Mouse (Mus musculus): ENCODE results near the gene Hs3st3b1. TPM values are rescaled to one million over a fixed set of nuclear protein-coding genes. Genes with fewer than 3 reads are reported as not detected.

The Hs3st3b1 gene
- total and polyA plus RNA-seq, 2 experiments from 2014 or later, result 0.86 to 2.9 TPM

DNA sequence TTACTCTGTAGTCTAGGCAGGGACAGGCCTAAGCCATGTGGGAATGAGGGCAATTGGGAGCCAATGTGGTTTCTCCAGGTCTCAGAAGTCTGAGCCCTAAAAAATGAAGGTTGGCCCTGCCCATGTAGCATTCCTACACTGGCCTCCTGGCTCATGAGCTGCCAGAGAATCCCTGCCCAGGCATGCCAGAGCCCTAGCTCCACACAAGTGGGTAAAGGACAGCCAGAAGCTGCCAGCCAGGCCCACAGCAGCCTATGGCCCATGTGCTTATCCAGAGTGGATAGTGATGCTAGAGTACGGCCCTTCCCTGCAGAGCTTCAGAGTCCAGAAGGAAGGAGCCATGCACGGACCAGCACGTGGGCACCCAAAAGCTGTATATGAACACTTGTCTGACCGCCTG lies 12.1 kb downstream of the Hs3st3b1 start:
- no peak overlapping the region for H3K4me2 ChIP-seq (ENCODE audit: low read depth, low read length)
- no peaks in the 10 kb centered on the region for H3K27me3 ChIP-seq (ENCODE audit: control insufficient read depth, insufficient read depth, low read length)
- no peak overlapping the region for H3K4me3 ChIP-seq (ENCODE audit: low read depth, low read length)
- H3K9me3 ChIP-seq (replicated peaks; ENCODE audit: control insufficient read depth, low read length), result no peaks in the 10 kb centered on the region
- 0 out of 2 replicates have a peak, but pooled peaks cover 19% of the 10 kb centered on the region for H3K4me1 ChIP-seq (ENCODE audit: control insufficient read depth, insufficient read depth)
- H3K27ac ChIP-seq (ENCODE audit: low read depth), result no peak overlapping the region
- no peak for ATAC-seq (ENCODE audit: insufficient read depth, low read depth)
- 92% methylated on average over 4 of the region's 4 CpGs for whole genome bisulfite sequencing
- DNase-seq (ENCODE audit: low spot score), result no peak
- H3K9ac ChIP-seq (replicated peaks; ENCODE audit: low read depth, low read length), result no peak overlapping the region
- TF ChIP-seq CTCF (IDR thresholded peaks at IDR 0.05; ENCODE audit: low read depth) (no peak), EP300 (IDR thresholded peaks at IDR 0.05; ENCODE audit: low read depth) (no peak)
- H3K36me3 ChIP-seq (replicated peaks; ENCODE audit: control insufficient read depth, insufficient read depth, low read length), result no peaks in the 10 kb centered on the region

DNA sequence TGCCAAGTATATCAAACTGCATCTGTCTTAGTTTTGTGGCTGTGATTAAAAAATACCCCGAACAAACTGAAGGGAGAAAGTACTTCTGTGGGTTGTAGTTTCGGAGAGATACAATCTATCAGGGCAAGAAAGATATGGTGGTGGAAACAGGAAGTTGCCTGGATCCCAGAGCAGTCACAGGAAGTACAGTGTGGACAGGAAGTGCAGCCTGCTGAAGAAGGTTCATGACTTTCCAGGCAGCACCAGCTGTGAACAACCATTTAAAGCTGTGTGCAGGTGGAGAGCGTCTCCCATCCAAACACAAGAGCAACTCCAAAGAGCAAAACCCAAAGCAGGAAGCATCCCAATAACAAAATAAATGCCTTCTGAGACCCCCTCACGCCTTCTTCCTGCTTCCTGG lies 13.6 kb downstream of the Hs3st3b1 start:
- Histone ChIP-seq H3K4me3 (ENCODE audit: low read depth, low read length) (no peak overlapping the region), H3K9ac (replicated peaks; ENCODE audit: low read depth, low read length) (no peak overlapping the region), H3K4me2 (ENCODE audit: low read depth, low read length) (no peak overlapping the region), H3K27ac (ENCODE audit: low read depth) (no peak overlapping the region), H3K27me3 (ENCODE audit: control insufficient read depth, insufficient read depth, low read length) (no peaks in the 10 kb centered on the region), H3K4me1 (ENCODE audit: control insufficient read depth, insufficient read depth) (0 out of 2 replicates have a peak, but pooled peaks cover 8% of the 10 kb centered on the region), H3K9me3 (replicated peaks; ENCODE audit: control insufficient read depth, low read length) (no peaks in the 10 kb centered on the region), H3K36me3 (replicated peaks; ENCODE audit: control insufficient read depth, insufficient read depth, low read length) (no peaks in the 10 kb centered on the region)
- WGBS, result 65% methylated on average over 4 of the region's 4 CpGs
- no peak for TF ChIP-seq EP300 (IDR thresholded peaks at IDR 0.05; ENCODE audit: low read depth)
- TF ChIP-seq CTCF (IDR thresholded peaks at IDR 0.05; ENCODE audit: low read depth), result no peak
- DNase-seq (ENCODE audit: low spot score) (no peak), ATAC-seq (ENCODE audit: insufficient read depth, low read depth) (no peak)

DNA sequence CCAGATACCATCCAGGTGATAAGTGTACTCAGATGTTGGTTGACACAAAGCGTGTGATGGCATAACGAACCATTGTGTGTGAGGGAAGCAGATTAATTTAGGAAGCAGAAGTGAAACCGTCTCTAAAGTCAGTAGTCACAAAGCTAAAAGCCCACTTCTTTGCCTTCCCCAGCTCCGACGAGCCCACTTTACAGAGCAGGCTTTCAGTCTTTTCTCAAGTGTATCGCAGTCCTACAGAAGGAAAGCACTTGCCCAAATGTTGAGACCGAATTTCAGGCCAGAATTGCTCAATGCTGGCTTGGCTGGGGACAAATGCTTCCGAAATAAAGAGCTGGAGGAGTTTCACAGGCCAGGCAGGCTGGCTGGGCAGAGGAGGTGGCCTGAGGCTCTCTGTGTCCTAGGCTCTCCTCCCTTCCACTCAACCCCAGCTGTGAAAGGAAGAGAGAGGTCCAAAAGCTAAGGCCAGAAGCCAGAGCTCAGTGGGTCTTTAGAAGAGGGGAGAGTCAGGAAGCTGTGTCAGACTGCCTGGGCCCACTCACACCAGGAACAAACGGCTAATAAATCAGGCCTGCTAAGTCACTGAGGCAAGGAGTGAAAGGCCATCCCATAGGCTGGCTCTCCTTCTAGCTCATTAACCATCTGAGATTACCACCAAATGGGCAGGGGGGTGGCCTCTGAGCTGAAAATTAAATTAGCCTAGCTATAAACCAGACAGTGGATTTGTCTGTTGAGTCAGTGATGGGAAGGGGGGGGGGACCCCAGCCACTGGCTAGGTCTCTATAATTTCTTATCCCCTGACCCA lies 15.3 kb downstream of the Hs3st3b1 start:
- no peak for ATAC-seq (ENCODE audit: insufficient read depth, low read depth)
- no peak overlapping the region for H3K4me3 ChIP-seq (ENCODE audit: low read depth, low read length)
- H3K9me3 ChIP-seq (replicated peaks; ENCODE audit: control insufficient read depth, low read length), result no peaks in the 10 kb centered on the region
- H3K9ac ChIP-seq (replicated peaks; ENCODE audit: low read depth, low read length), result no peak overlapping the region
- TF ChIP-seq CTCF (IDR thresholded peaks at IDR 0.05; ENCODE audit: low read depth), result no peak
- no peak for TF ChIP-seq EP300 (IDR thresholded peaks at IDR 0.05; ENCODE audit: low read depth)
- no peaks in the 10 kb centered on the region for H3K27me3 ChIP-seq (ENCODE audit: control insufficient read depth, insufficient read depth, low read length)
- H3K4me1 ChIP-seq (ENCODE audit: control insufficient read depth, insufficient read depth), result 0 out of 2 replicates have a peak, but pooled peaks cover 8% of the 10 kb centered on the region
- no peak for DNase-seq (ENCODE audit: low spot score)
- H3K36me3 ChIP-seq (replicated peaks; ENCODE audit: control insufficient read depth, insufficient read depth, low read length), result no peaks in the 10 kb centered on the region
- 74% methylated on average over 9 of the region's 9 CpGs for WGBS
- no peak overlapping the region for H3K4me2 ChIP-seq (ENCODE audit: low read depth, low read length)
- no peak overlapping the region for H3K27ac ChIP-seq (ENCODE audit: low read depth)

GRCm38 (mm10) chr11:63904787-63905186 lies 17.3 kb downstream of the Hs3st3b1 start:
- WGBS, result 72% methylated on average over 4 of the region's 4 CpGs
- TF ChIP-seq CTCF (IDR thresholded peaks at IDR 0.05; ENCODE audit: low read depth), result no peak
- TF ChIP-seq EP300 (IDR thresholded peaks at IDR 0.05; ENCODE audit: low read depth), result no peak
- H3K27me3 ChIP-seq (ENCODE audit: control insufficient read depth, insufficient read depth, low read length), result no peaks in the 10 kb centered on the region
- no peaks in the 10 kb centered on the region for H3K36me3 ChIP-seq (replicated peaks; ENCODE audit: control insufficient read depth, insufficient read depth, low read length)
- no peak overlapping the region for H3K9ac ChIP-seq (replicated peaks; ENCODE audit: low read depth, low read length)
- no peak overlapping the region for H3K4me3 ChIP-seq (ENCODE audit: low read depth, low read length)
- no peak overlapping the region for H3K4me2 ChIP-seq (ENCODE audit: low read depth, low read length)
- no peaks in the 10 kb centered on the region for H3K9me3 ChIP-seq (replicated peaks; ENCODE audit: control insufficient read depth, low read length)
- ATAC-seq (ENCODE audit: insufficient read depth, low read depth), result no peak
- H3K27ac ChIP-seq (ENCODE audit: low read depth), result no peak overlapping the region
- no peaks in the 10 kb centered on the region for H3K4me1 ChIP-seq (ENCODE audit: control insufficient read depth, insufficient read depth)
- no peak for DNase-seq (ENCODE audit: low spot score)

DNA sequence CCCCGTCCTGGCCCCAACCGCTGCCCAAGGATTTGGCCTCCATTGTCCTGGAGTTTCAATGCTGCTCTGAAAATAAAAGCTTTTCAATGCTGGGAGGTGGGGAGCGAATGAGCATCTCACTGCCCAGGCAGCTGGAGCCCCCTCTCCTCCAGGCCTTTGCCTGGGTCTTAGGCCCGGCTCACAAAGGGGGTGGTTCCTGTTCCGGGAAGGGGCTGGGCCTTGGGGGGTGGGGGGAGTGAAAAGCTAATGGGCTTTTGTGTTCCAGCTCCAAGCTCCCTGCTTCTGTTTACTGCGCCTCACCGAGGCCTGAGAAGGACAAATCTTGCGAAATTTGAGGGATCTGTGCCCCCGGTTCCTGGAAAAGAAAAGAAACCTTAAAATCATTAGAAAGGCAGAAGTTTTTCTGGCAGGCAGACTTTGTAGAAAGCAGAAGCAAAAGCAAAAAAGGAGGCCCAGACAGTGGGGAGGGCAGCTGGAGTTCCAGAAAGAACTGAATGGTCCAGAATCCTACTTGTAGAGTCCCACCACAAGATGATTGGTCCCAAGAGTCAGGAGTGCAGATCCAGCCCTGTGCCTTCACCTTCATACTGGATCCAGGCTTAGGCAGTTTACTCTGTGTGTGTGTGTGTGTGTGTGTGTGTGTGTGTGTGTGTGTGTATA lies 23.5 kb downstream of the Hs3st3b1 start:
- Histone ChIP-seq H3K27ac (ENCODE audit: low read depth) (no peak overlapping the region), H3K9me3 (replicated peaks; ENCODE audit: control insufficient read depth, low read length) (no peaks in the 10 kb centered on the region), H3K27me3 (ENCODE audit: control insufficient read depth, insufficient read depth, low read length) (no peaks in the 10 kb centered on the region), H3K4me1 (ENCODE audit: control insufficient read depth, insufficient read depth) (no peaks in the 10 kb centered on the region), H3K9ac (replicated peaks; ENCODE audit: low read depth, low read length) (no peak overlapping the region), H3K4me3 (ENCODE audit: low read depth, low read length) (no peak overlapping the region), H3K4me2 (ENCODE audit: low read depth, low read length) (no peak overlapping the region), H3K36me3 (replicated peaks; ENCODE audit: control insufficient read depth, insufficient read depth, low read length) (no peaks in the 10 kb centered on the region)
- TF ChIP-seq EP300 (IDR thresholded peaks at IDR 0.05; ENCODE audit: low read depth) (no peak), CTCF (IDR thresholded peaks at IDR 0.05; ENCODE audit: low read depth) (no peak)
- 63% methylated on average over 9 of the region's 9 CpGs for WGBS
- ATAC-seq (ENCODE audit: insufficient read depth, low read depth) (no peak), DNase-seq (ENCODE audit: low spot score) (no peak)

Data from heart, postnatal 0 days (tissue).